In genomic region chr13:102307983-102308382, GRCm38 (mm10) we compare ENCODE assay signal across 17 mouse cellular contexts.
"Had no signal": no experiment of that assay in that cellular context is flagged by ENCODE, and none has a peak within 500 bp of the region (broad histone marks: within the 10 kb centered on the region; RNA-seq: fewer than 3 reads in every experiment).

No protein-coding gene starts in this region.

- H3K4me3 ChIP-seq: limb, embryonic 12.5 days; liver, embryonic 13.5 days; lung, embryonic 15.5 days; megakaryocyte, embryonic 14.5 days; midbrain, embryonic 15.5 days; neural tube, embryonic 13.5 days had no signal

- H3K4me2 ChIP-seq: limb, embryonic 12.5 days; liver, embryonic 13.5 days; lung, embryonic 15.5 days; midbrain, embryonic 11.5 days; midbrain, embryonic 15.5 days; neural tube, embryonic 13.5 days had no signal

- H3K27ac ChIP-seq: kidney, postnatal 0 days; limb, embryonic 12.5 days; liver, embryonic 13.5 days; lung, embryonic 15.5 days; macrophage; midbrain, embryonic 15.5 days; neural tube, embryonic 13.5 days had no signal

- H3K36me3 ChIP-seq: limb, embryonic 12.5 days; liver, embryonic 13.5 days; lung, embryonic 15.5 days; midbrain, embryonic 15.5 days; neural tube, embryonic 13.5 days had no signal

- H3K9ac ChIP-seq: limb, embryonic 12.5 days; liver, embryonic 13.5 days; liver, postnatal 0 days; lung, embryonic 15.5 days; midbrain, embryonic 15.5 days; neural tube, embryonic 13.5 days had no signal

- ATAC-seq: liver, postnatal 0 days; midbrain, embryonic 15.5 days had no signal

- H3K27me3 ChIP-seq: liver, embryonic 13.5 days; lung, embryonic 15.5 days; megakaryocyte, embryonic 14.5 days; midbrain, embryonic 15.5 days; neural tube, embryonic 13.5 days had no signal

- H3K9me3 ChIP-seq: limb, embryonic 12.5 days; liver, embryonic 13.5 days; lung, embryonic 15.5 days; megakaryocyte, embryonic 14.5 days; midbrain, embryonic 15.5 days; neural tube, embryonic 13.5 days had no signal

- H3K4me1 ChIP-seq: limb, embryonic 12.5 days; liver, embryonic 13.5 days; lung, embryonic 15.5 days; midbrain, embryonic 15.5 days; neural tube, embryonic 13.5 days had no signal

- DNase-seq: kidney, postnatal 36 days; liver; liver, embryonic 13.5 days; liver, postnatal 0 days; lung, postnatal 14 days; right cerebral cortex, adult 18-20 months; right cerebral cortex, postnatal 25 days; thymus, adult 18-20 months; thymus, postnatal 14 days had no signal
